Mouse (Mus musculus): ENCODE measurements around the gene Pkd1l2. TPM values are rescaled to one million over a fixed set of nuclear protein-coding genes. Genes with fewer than 3 reads are reported as not detected.

Pkd1l2 gene
- total RNA-seq, 1 experiment, result 1.5 TPM

GRCm38 (mm10) chr8:117115676-117116446 is 33.6 kb upstream of the Pkd1l2 start:
- H3K27ac ChIP-seq (ENCODE audit: insufficient read depth, low read depth, low read length, poor library complexity, severe bottlenecking), result no peak overlapping the region
- peaks cover 0 to 10% of the 10 kb centered on the region in 2 experiments; a peak in 1 of 4 replicates for H3K4me1 ChIP-seq (ENCODE audit: control insufficient read depth in 2 of 2, insufficient read depth in 2 of 2, low read length in 2 of 2, poor library complexity in 1 of 2)
- DNase-seq (ENCODE audit: low read depth, low spot score), result no peak
- H3K9me3 ChIP-seq (ENCODE audit: control insufficient read depth, insufficient read depth, low read depth, low read length), result no peaks in the 10 kb centered on the region
- TF ChIP-seq HCFC1 (IDR thresholded peaks at IDR 0.05; ENCODE audit: borderline replicate concordance, insufficient read depth, low read length), result no peak
- H3K4me3 ChIP-seq (ENCODE audit: insufficient read depth in 1 of 2, low read depth in 1 of 2, low read length in 2 of 2, poor library complexity in 1 of 2, severe bottlenecking in 1 of 2), result no peak overlapping the region
- no peaks in the 10 kb centered on the region for H3K36me3 ChIP-seq (ENCODE audit: control insufficient read depth, insufficient read depth, low read length, poor library complexity, severe bottlenecking)
- in situ Hi-C loops (cut with MboI; ENCODE audit: low sequenced_read_pairs in 2 of 2, unreplicated experiment in 2 of 2), result no loop called here
- H3K9ac ChIP-seq (ENCODE audit: insufficient read depth, low read depth, low read length, poor library complexity, severe bottlenecking), result no peak overlapping the region

GRCm38 (mm10) chr8:117115094-117115493 is 32.8 kb upstream of the Pkd1l2 start:
- Histone ChIP-seq H3K9me3 (ENCODE audit: control insufficient read depth, insufficient read depth, low read depth, low read length) (no peaks in the 10 kb centered on the region), H3K27ac (ENCODE audit: insufficient read depth, low read depth, low read length, poor library complexity, severe bottlenecking) (no peak overlapping the region), H3K9ac (ENCODE audit: insufficient read depth, low read depth, low read length, poor library complexity, severe bottlenecking) (no peak overlapping the region), H3K36me3 (ENCODE audit: control insufficient read depth, insufficient read depth, low read length, poor library complexity, severe bottlenecking) (no peaks in the 10 kb centered on the region), H3K4me3 (ENCODE audit: insufficient read depth in 1 of 2, low read depth in 1 of 2, low read length in 2 of 2, poor library complexity in 1 of 2, severe bottlenecking in 1 of 2) (no peak overlapping the region), H3K4me1 (ENCODE audit: control insufficient read depth in 2 of 2, insufficient read depth in 2 of 2, low read length in 2 of 2, poor library complexity in 1 of 2) (peaks cover 0 to 11% of the 10 kb centered on the region in 2 experiments; a peak in 1 of 4 replicates)
- in situ Hi-C loops (cut with MboI; ENCODE audit: low sequenced_read_pairs in 2 of 2, unreplicated experiment in 2 of 2), result no loop called here
- no peak for DNase-seq (ENCODE audit: low read depth, low spot score)
- TF ChIP-seq CHD2 (IDR thresholded peaks at IDR 0.05; ENCODE audit: low read depth, low read length), result no peak
- TF ChIP-seq ZC3H11A (IDR thresholded peaks at IDR 0.05; ENCODE audit: borderline replicate concordance, low read depth, low read length), result no peak
- no peak for TF ChIP-seq HCFC1 (IDR thresholded peaks at IDR 0.05; ENCODE audit: borderline replicate concordance, insufficient read depth, low read length)
- no peak for TF ChIP-seq MAFK (IDR thresholded peaks at IDR 0.05; ENCODE audit: insufficient read depth, low read depth, low read length)
- TF ChIP-seq ZNF384 (IDR thresholded peaks at IDR 0.05; ENCODE audit: low read depth, low read length), result no peak

GRCm38 (mm10) chr8:117112261-117112660 is 30.0 kb upstream of the Pkd1l2 start:
- H3K4me1 ChIP-seq (ENCODE audit: control insufficient read depth in 2 of 2, insufficient read depth in 2 of 2, low read length in 2 of 2, poor library complexity in 1 of 2), result peaks cover 0 to 14% of the 10 kb centered on the region in 2 experiments; a peak in 1 of 4 replicates
- no peaks in the 10 kb centered on the region for H3K36me3 ChIP-seq (ENCODE audit: control insufficient read depth, insufficient read depth, low read length, poor library complexity, severe bottlenecking)
- in situ Hi-C loops (cut with MboI; ENCODE audit: low sequenced_read_pairs in 2 of 2, unreplicated experiment in 2 of 2), result no loop called here

GRCm38 (mm10) chr8:117111641-117112040 is 29.4 kb upstream of the Pkd1l2 start:
- no peaks in the 10 kb centered on the region for H3K36me3 ChIP-seq (ENCODE audit: control insufficient read depth, insufficient read depth, low read length, poor library complexity, severe bottlenecking)
- DNase-seq (ENCODE audit: low read depth, low spot score), result no peak
- no peak overlapping the region for H3K9ac ChIP-seq (ENCODE audit: insufficient read depth, low read depth, low read length, poor library complexity, severe bottlenecking)
- no peaks in the 10 kb centered on the region for H3K9me3 ChIP-seq (ENCODE audit: control insufficient read depth, insufficient read depth, low read depth, low read length)
- in situ Hi-C loops (cut with MboI; ENCODE audit: low sequenced_read_pairs in 2 of 2, unreplicated experiment in 2 of 2), result no loop called here
- no peak overlapping the region for H3K27ac ChIP-seq (ENCODE audit: insufficient read depth, low read depth, low read length, poor library complexity, severe bottlenecking)
- peaks cover 0 to 14% of the 10 kb centered on the region in 2 experiments; a peak in 1 of 4 replicates for H3K4me1 ChIP-seq (ENCODE audit: control insufficient read depth in 2 of 2, insufficient read depth in 2 of 2, low read length in 2 of 2, poor library complexity in 1 of 2)
- TF ChIP-seq HCFC1 (IDR thresholded peaks at IDR 0.05; ENCODE audit: borderline replicate concordance, insufficient read depth, low read length), result no peak
- no peak overlapping the region for H3K4me3 ChIP-seq (ENCODE audit: insufficient read depth in 1 of 2, low read depth in 1 of 2, low read length in 2 of 2, poor library complexity in 1 of 2, severe bottlenecking in 1 of 2)

More at GRCm38 (mm10) chr8:117112261-117112660, 30.0 kb upstream of the Pkd1l2 start:
- Histone ChIP-seq H3K9ac (ENCODE audit: insufficient read depth, low read depth, low read length, poor library complexity, severe bottlenecking) (no peak overlapping the region), H3K9me3 (ENCODE audit: control insufficient read depth, insufficient read depth, low read depth, low read length) (no peaks in the 10 kb centered on the region), H3K27ac (ENCODE audit: insufficient read depth, low read depth, low read length, poor library complexity, severe bottlenecking) (no peak overlapping the region), H3K4me3 (ENCODE audit: insufficient read depth in 1 of 2, low read depth in 1 of 2, low read length in 2 of 2, poor library complexity in 1 of 2, severe bottlenecking in 1 of 2) (no peak overlapping the region)
- no peak for DNase-seq (ENCODE audit: low read depth, low spot score)
- TF ChIP-seq ZNF384 (IDR thresholded peaks at IDR 0.05; ENCODE audit: low read depth, low read length) (no peak), HCFC1 (IDR thresholded peaks at IDR 0.05; ENCODE audit: borderline replicate concordance, insufficient read depth, low read length) (no peak), MAFK (IDR thresholded peaks at IDR 0.05; ENCODE audit: insufficient read depth, low read depth, low read length) (no peak), CHD2 (IDR thresholded peaks at IDR 0.05; ENCODE audit: low read depth, low read length) (no peak), ZC3H11A (IDR thresholded peaks at IDR 0.05; ENCODE audit: borderline replicate concordance, low read depth, low read length) (no peak)

All from ES-E14 (cell line).